8 mouse cellular contexts compared by ENCODE assay signal in the genomic region with DNA sequence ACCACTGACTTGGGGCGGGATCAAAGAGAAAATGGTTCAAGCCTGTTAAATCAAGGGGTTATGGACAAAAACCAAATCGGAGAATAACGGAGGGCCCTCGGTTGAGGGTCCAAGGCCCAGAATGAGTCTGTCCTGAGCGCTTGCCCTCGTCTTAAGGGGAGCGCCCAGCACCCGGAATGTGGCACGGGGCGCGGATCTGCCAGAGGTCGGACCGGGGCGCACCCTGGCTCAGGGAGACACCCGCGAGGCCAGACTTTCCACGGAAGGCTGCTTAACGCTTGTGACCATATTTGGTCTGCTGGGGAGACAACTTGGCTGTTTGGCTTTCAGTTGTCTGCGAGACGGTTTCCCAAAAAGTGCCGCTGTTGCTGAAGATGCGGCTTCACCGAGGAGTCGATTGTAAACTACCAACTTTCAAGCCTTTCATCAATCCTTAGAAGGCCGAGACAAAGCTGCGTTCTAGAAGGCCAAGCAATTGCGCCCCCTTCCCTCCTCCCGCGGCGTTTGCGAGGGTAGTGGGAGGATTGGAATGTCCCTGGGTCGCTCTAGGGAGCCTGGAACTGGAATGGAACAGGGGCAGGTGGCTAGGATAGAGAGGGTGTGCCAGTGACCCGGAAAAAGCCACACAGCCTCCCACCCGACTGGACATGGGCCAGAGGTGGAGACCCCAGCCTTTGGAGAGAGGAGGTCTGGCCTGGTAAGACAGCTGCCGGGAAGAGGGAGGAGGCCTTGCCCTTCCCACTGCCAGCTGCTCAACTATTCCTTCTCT. TPM values are rescaled to one million over a fixed set of nuclear protein-coding genes. Genes with fewer than 3 reads are reported as not detected.
DNase-seq lines count a peak whose midpoint lies in the region; ATAC-seq lines count a peak whose summit lies in the region.

No protein-coding gene starts in this region.

- WGBS in intestine, embryonic 16.5 days, result under 1% methylated on average over 35 of the region's 35 CpGs
- 2% methylated on average over 35 of the region's 35 CpGs for WGBS in liver, embryonic 15.5 days (ENCODE audit: insufficient replicate concordance)
- under 1% methylated on average over 35 of the region's 35 CpGs for WGBS in neural tube, embryonic 15.5 days

- H3K4me2 ChIP-seq in intestine, embryonic 16.5 days (ENCODE audit: low read depth, low read length), result peak overlapping the region; percentile 88
- H3K4me2 ChIP-seq in liver, embryonic 15.5 days, result peak overlapping the region; percentile 62
- peak overlapping the region; percentile 99 for H3K4me2 ChIP-seq in neural tube, embryonic 15.5 days

- H3K4me1 ChIP-seq in intestine, embryonic 16.5 days (ENCODE audit: control insufficient read depth, insufficient read depth, low read length), result peaks cover 5% of the 10 kb centered on the region; the same call in 1 of the 2 replicates
- no peaks in the 10 kb centered on the region for H3K4me1 ChIP-seq in liver, embryonic 15.5 days (replicated peaks)
- H3K4me1 ChIP-seq in neural tube, embryonic 15.5 days, result peaks cover 18% of the 10 kb centered on the region

- no peaks in the 10 kb centered on the region for H3K36me3 ChIP-seq in intestine, embryonic 16.5 days (ENCODE audit: control insufficient read depth, insufficient read depth, low read length)
- no peaks in the 10 kb centered on the region for H3K36me3 ChIP-seq in liver, embryonic 15.5 days (replicated peaks)
- H3K36me3 ChIP-seq in neural tube, embryonic 15.5 days, result no peaks in the 10 kb centered on the region

- peak overlapping the region; percentile 84 for H3K9ac ChIP-seq in intestine, embryonic 16.5 days (ENCODE audit: low read depth, low read length)
- 0 out of 2 replicates have a peak overlapping the region, but pooled peaks have one; percentile 4 for H3K9ac ChIP-seq in liver, embryonic 15.5 days
- peak overlapping the region; percentile 64 for H3K9ac ChIP-seq in neural tube, embryonic 15.5 days (replicated peaks)

- DNase-seq in left cerebral cortex, postnatal 10 days (ENCODE audit: extremely low spot score in 1 of 2, low spot score in 2 of 2), result peak; percentile 4 to 77
- DNase-seq in left cerebral cortex, adult 11 months (ENCODE audit: low spot score), result no peak
- DNase-seq in embryo, embryonic 11 days, result peak; percentile 83
- DNase-seq in gastrocnemius, postnatal 36 days, result peak; percentile 57 to 82
- no peak for DNase-seq in B cell, adult 2 months

- H3K27ac ChIP-seq in intestine, embryonic 16.5 days (ENCODE audit: low read length), result peak overlapping the region; percentile 95
- peak overlapping the region; percentile 48 for H3K27ac ChIP-seq in liver, embryonic 15.5 days (replicated peaks)
- peak overlapping the region; percentile 84 for H3K27ac ChIP-seq in neural tube, embryonic 15.5 days (replicated peaks)

- peak overlapping the region; percentile 82 for H3K4me3 ChIP-seq in intestine, embryonic 16.5 days (ENCODE audit: low read length)
- H3K4me3 ChIP-seq in liver, embryonic 15.5 days (replicated peaks), result peak overlapping the region; percentile 58
- H3K4me3 ChIP-seq in neural tube, embryonic 15.5 days (replicated peaks), result peak overlapping the region; percentile 70

- no peaks in the 10 kb centered on the region for H3K9me3 ChIP-seq in intestine, embryonic 16.5 days (ENCODE audit: control insufficient read depth, low read length)
- H3K9me3 ChIP-seq in liver, embryonic 15.5 days (replicated peaks), result no peaks in the 10 kb centered on the region
- H3K9me3 ChIP-seq in neural tube, embryonic 15.5 days (replicated peaks), result no peaks in the 10 kb centered on the region

- peak; percentile 71 for ATAC-seq in intestine, embryonic 16.5 days
- ATAC-seq in liver, embryonic 15.5 days (ENCODE audit: insufficient read depth), result peak; percentile 31; the same call in 1 of the 2 replicates
- ATAC-seq in neural tube, embryonic 15.5 days (ENCODE audit: low FRiP score), result peak; percentile 56

- H3K27me3 ChIP-seq in intestine, embryonic 16.5 days (replicated peaks; ENCODE audit: control insufficient read depth, insufficient read depth, low read length), result no peaks in the 10 kb centered on the region
- H3K27me3 ChIP-seq in liver, embryonic 15.5 days, result peaks cover 47% of the 10 kb centered on the region
- H3K27me3 ChIP-seq in neural tube, embryonic 15.5 days (replicated peaks), result peaks cover 7% of the 10 kb centered on the region; the same call in 1 of the 2 replicates

- intact Hi-C loops in left cerebral cortex, postnatal 10 days (cut with DNase I), result no loop called here
- intact Hi-C loops in gastrocnemius, postnatal 36 days (cut with DNase I), result loop anchor here (5.0 kb wide), 2 partner anchors 46 to 89 kb away; no protein-coding TSS in a partner anchor

RNA-seq across cellular contexts. Expression of gene Wwtr1, which starts 0.5 kb away (rescaled TPM):
- 10 to 100 TPM; 18.4 to 19.0 TPM for total RNA-seq in left cerebral cortex, postnatal 10 days (2021)
- total RNA-seq in gastrocnemius, postnatal 36 days (2021), result 10 to 100 TPM; 22.9 to 25.2 TPM
- 13.1 and 13.5 TPM in 2 replicates for polyA plus RNA-seq in intestine, embryonic 16.5 days (2015; fragmentation: Nextera tagmentation; extraction: Ambion mirVana)
- 1.5 TPM in 2 replicates for polyA plus RNA-seq in liver, embryonic 15.5 days (2015; fragmentation: Nextera tagmentation; extraction: Ambion mirVana)
- 8.1 and 10.7 TPM in 2 replicates for polyA plus RNA-seq in neural tube, embryonic 15.5 days (2015; fragmentation: Nextera tagmentation; extraction: Ambion mirVana)

Comparison
In these comparisons a context has a peak if more than half of its experiments do, and no peak if none do; other contexts are left out.
1. DNase-seq: peak in left cerebral cortex, postnatal 10 days (2 of 2), embryo, embryonic 11 days (single experiment) and gastrocnemius, postnatal 36 days (2 of 2); none in left cerebral cortex, adult 11 months (single experiment) and B cell, adult 2 months (0 of 2).
2. H3K9ac ChIP-seq: peak in every context shown above with its lines; median percentile 84 in intestine, embryonic 16.5 days; 64 in neural tube, embryonic 15.5 days; 4 in liver, embryonic 15.5 days.
3. Peak in every context shown above with its lines, with median percentiles within 50 percentile points of each other: ATAC-seq, H3K27ac ChIP-seq, H3K4me2 ChIP-seq and H3K4me3 ChIP-seq.